Mouse (Mus musculus) hindbrain, embryonic 12.5 days (tissue): ENCODE results near the gene Kdr. TPM values are rescaled to one million over a fixed set of nuclear protein-coding genes. Genes with fewer than 3 reads are reported as not detected.

ENCODE experiments used
- ATAC-seq: fragments of 200-750 bp; cut with Nextera tagmentation; 2 replicates; pipeline ENCODE4 v1.8.0; 2017; ENCODE audit warnings: moderate TSS enrichment; ENCODE audit not compliant: low FRiP score
- H3K27ac ChIP-seq: fragments of 300-500 bp; sonication (generic); 2 replicates; pipeline ENCODE4 v1.5.1; 2016; ENCODE audit warnings: mild to moderate bottlenecking
- H3K27me3 ChIP-seq: fragments of 300-500 bp; sonication (generic); 2 replicates; pipeline ENCODE4 v1.6.1; 2016; ENCODE audit warnings: mild to moderate bottlenecking
- H3K36me3 ChIP-seq: fragments of 300-500 bp; sonication (generic); 2 replicates; pipeline ENCODE4 v1.6.1; 2016; ENCODE audit warnings: mild to moderate bottlenecking
- H3K4me1 ChIP-seq: fragments of 300-500 bp; sonication (generic); 2 replicates; pipeline ENCODE4 v1.6.1; 2016
- H3K4me2 ChIP-seq: fragments of 300-500 bp; sonication (generic); replicated peaks from 2 replicates; pipeline ENCODE4 v1.6.1; 2016; ENCODE audit warnings: mild to moderate bottlenecking
- H3K4me3 ChIP-seq: fragments of 300-500 bp; sonication (generic); 2 replicates; pipeline ENCODE4 v1.5.1; 2016; ENCODE audit warnings: mild to moderate bottlenecking
- H3K9ac ChIP-seq: fragments of 300-500 bp; sonication (generic); 2 replicates; pipeline ENCODE4 v1.6.1; 2016; ENCODE audit warnings: mild to moderate bottlenecking, moderate library complexity
- H3K9me3 ChIP-seq: fragments of 300-500 bp; sonication (generic); replicated peaks from 2 replicates; pipeline ENCODE4 v1.6.1; 2016; ENCODE audit warnings: mild to moderate bottlenecking
- WGBS: fragments of 180-500 bp; shearing (Covaris S2); methylation state at CpG from one replicate; pipeline ENCODE4 v1.1.7; 2016; 5-methylcytosine and 5-hydroxymethylcytosine counted together
- polyA plus RNA-seq: library from polyadenylated mRNA; unstranded; fragments of >200 nt; fragmentation: Nextera tagmentation; extraction: Ambion mirVana; gene quantifications from 2 replicates; pipeline ENCODE4 v1.2.1, GENCODE M21; 2016

Kdr gene
- polyA plus RNA-seq, result 31.4 and 32.0 TPM in 2 replicates

DNA sequence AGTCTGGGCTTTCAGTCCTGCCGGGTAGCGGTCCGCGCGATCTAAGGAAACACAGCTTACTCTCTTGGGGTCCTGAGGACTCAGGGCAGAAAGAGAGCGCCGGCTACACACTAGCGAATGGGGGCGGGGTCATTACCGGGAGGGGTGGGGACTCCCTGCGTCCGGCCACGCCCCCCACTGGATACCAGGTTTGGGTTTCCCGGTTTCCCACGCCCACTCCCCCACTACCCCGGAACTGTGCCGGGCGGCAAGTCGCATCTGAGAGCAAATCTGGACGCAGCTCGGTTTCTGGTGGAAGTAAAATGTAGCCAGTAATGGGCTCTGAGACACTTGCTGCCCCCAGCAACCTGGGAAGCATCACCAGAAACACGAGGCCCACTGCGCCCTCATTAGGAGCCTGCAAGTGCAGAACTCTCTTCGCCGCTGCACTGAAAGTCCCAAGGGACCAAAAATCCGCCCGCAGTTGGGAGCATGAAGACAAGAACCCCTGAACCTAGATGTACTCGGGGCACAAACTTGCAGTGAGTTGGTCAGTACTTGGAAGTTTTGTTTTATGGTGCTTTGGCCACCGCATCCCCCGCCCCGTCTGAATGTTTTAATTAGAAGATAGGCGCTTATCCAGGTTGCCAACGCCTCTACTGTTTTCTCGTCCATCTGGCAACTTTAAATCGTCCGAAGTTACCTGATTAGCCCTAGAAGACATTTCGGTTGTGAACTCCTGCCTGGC lies at the start of gene Kdr:
TSS of gene Kdr (minus strand) at position 85 of the 727 bp plus-strand sequence.
- peak; percentile 89 for ATAC-seq
- peaks cover 18% of the 10 kb centered on the region for H3K4me1 ChIP-seq
- no peaks in the 10 kb centered on the region for H3K9me3 ChIP-seq
- H3K27ac ChIP-seq, result no peak within 1 kb of the TSS
- no peaks in the 10 kb centered on the region for H3K36me3 ChIP-seq
- peak within 1 kb of the TSS; percentile 61 for H3K4me3 ChIP-seq
- H3K4me2 ChIP-seq, result peak within 1 kb of the TSS; percentile 98
- peak within 1 kb of the TSS; percentile 65 for H3K9ac ChIP-seq
- under 1% methylated on average over 37 of the region's 37 CpGs for WGBS
- peaks cover 64% of the 10 kb centered on the region for H3K27me3 ChIP-seq

DNA sequence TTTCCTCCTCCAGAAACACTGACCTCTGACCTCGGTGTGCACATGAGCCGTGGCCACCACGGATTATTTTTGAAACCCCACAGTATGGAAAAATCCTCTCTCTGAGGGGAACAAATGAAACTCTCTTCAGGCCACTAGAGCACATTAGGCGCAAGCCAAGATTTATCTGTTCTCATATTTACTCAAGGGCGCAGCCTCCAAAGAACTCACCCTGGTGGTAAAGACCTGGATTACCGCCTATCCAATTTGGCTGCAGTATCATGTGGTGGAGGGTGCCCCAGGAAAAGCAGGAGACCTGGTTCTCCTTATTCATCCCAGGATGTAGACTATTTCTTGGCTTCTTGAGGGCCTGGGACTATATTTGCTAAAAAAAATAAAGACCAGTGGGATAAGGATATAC lies 48.5 kb upstream of the Kdr start:
- Histone ChIP-seq H3K27me3 (no peaks in the 10 kb centered on the region), H3K4me1 (no peaks in the 10 kb centered on the region), H3K4me3 (no peak overlapping the region), H3K9ac (no peak overlapping the region), H3K36me3 (no peaks in the 10 kb centered on the region), H3K4me2 (no peak overlapping the region), H3K27ac (no peak overlapping the region), H3K9me3 (no peaks in the 10 kb centered on the region)
- WGBS, result 71% methylated on average over 6 of the region's 6 CpGs
- ATAC-seq, result no peak

DNA sequence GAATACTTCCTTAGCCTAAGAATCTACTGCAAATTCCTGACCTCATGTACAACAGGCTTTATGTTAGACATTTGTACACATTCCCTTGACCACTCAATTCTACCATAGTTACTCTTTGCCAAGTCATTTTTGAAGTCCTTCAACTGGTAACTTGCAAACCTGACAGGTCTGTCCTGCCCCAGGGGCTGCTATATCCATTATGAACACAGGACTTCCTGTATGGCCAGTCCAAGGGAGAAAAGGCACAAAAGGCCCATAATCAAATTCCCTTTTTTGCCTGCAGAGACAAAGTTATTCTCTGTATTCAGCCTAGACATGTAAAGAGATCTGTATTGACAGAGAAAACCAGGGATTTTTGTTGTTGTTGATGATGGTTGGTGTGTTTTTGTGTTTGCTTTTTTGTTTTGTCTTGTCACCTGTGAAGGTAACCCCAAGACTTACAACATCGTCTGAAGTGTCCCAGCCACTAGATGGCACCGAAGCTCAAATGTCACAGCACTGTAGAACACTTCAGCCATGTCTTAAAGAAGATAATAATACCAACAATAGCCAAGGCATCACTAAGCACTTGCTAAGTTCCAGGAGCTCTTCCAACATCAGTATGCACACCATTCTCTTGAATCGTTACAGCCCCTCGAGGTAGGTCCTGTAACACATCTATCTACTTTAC lies 47.9 kb upstream of the Kdr start:
- H3K9me3 ChIP-seq, result no peaks in the 10 kb centered on the region
- H3K4me3 ChIP-seq, result no peak overlapping the region
- no peak overlapping the region for H3K9ac ChIP-seq
- H3K4me2 ChIP-seq, result no peak overlapping the region
- no peaks in the 10 kb centered on the region for H3K27me3 ChIP-seq
- no peaks in the 10 kb centered on the region for H3K36me3 ChIP-seq
- no peaks in the 10 kb centered on the region for H3K4me1 ChIP-seq
- ATAC-seq, result no peak
- H3K27ac ChIP-seq, result no peak overlapping the region
- 58% methylated on average over 4 of the region's 4 CpGs for WGBS

DNA sequence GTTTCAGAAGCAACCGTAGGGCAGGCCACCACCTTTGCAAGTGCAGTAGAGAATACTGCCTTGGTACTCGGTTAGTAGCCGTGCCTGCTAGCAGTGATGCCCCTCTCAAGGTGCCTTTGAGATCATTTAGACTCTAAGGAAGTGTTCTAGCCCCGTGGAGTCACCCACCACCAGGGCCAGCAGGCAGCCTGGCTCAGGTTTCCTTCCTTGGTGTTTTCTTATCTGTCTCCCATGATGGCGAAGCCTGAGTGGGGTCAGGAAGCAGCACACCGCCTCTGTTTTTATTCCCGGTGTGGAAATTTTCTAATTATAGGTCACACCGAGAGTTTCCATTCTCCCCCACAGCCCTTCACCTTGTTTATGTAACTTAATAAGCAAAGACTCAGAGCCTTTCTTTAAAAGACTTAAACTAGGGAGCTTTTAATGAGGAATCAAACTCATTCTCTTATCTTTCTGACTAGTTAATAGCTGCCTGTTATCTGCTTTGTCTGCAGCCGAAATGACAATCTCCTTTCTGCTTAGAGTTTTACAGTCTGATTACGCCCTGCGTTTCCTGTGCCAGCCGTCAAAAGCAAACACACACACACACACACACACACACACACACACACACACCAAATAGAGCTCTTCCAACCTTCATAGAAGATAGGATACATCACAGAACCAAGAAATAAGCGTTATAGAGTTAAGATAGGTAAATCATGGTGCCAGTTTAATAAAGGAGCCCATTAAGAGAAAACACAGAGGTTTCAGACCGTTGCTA lies 44.9 kb upstream of the Kdr start:
- ATAC-seq, result no peak
- no peaks in the 10 kb centered on the region for H3K27me3 ChIP-seq
- H3K9me3 ChIP-seq, result no peaks in the 10 kb centered on the region

DNA sequence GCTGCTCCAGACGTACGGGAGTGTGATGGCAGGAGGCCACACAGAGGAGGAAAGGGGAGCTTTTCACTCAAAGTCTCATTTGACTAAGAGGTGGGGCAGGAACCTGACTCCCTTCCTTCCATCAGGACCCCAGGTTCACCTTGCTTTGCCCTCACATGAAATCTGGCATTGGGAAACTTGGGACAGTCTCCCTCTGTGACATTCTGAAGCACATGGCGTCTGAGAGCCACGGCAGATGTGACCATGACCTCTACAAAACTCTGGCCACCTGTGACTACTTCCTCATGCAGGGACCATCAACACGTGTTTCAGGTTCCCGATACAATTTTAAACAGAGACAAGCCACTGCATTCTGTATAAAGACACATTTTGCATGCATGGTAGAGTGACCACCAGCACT lies 44.2 kb upstream of the Kdr start:
- Histone ChIP-seq H3K4me2 (no peak overlapping the region), H3K27me3 (no peaks in the 10 kb centered on the region), H3K9ac (no peak overlapping the region), H3K36me3 (no peaks in the 10 kb centered on the region), H3K4me1 (no peaks in the 10 kb centered on the region), H3K9me3 (no peaks in the 10 kb centered on the region), H3K4me3 (no peak overlapping the region), H3K27ac (no peak overlapping the region)
- WGBS, result 71% methylated on average over 6 of the region's 6 CpGs
- ATAC-seq, result no peak

More for the DNA sequence above, 44.9 kb upstream of the Kdr start:
- WGBS, result 76% methylated on average over 14 of the region's 14 CpGs
- Histone ChIP-seq H3K27ac (no peak overlapping the region), H3K4me3 (no peak overlapping the region), H3K36me3 (no peaks in the 10 kb centered on the region), H3K4me1 (no peaks in the 10 kb centered on the region), H3K4me2 (no peak overlapping the region), H3K9ac (no peak overlapping the region)

DNA sequence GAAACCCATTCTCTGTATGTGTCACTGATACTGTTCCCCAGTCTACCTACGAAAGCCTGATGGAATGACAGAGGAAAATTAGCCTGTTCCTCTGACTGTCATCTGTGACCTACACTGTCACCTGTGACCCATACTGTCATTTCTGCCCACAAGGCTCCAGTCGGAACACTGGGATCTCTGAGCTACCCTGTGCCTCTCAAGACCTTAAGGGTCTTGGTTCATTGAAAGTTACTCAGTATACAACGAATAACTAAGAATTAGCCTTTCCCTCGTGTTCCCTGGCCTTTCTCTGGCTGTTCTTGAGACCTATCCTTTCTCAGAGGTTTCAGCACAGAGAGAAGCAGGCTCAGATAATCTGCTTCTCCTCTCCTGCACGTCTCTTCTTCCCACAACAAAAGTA lies 40.1 kb upstream of the Kdr start:
- no peaks in the 10 kb centered on the region for H3K4me1 ChIP-seq
- no peak overlapping the region for H3K4me2 ChIP-seq
- no peak overlapping the region for H3K9ac ChIP-seq
- no peaks in the 10 kb centered on the region for H3K27me3 ChIP-seq
- no peak overlapping the region for H3K27ac ChIP-seq
- no peaks in the 10 kb centered on the region for H3K36me3 ChIP-seq
- H3K4me3 ChIP-seq, result no peak overlapping the region
- H3K9me3 ChIP-seq, result no peaks in the 10 kb centered on the region
- ATAC-seq, result no peak
- 79% methylated on average over 5 of the region's 5 CpGs for WGBS

DNA sequence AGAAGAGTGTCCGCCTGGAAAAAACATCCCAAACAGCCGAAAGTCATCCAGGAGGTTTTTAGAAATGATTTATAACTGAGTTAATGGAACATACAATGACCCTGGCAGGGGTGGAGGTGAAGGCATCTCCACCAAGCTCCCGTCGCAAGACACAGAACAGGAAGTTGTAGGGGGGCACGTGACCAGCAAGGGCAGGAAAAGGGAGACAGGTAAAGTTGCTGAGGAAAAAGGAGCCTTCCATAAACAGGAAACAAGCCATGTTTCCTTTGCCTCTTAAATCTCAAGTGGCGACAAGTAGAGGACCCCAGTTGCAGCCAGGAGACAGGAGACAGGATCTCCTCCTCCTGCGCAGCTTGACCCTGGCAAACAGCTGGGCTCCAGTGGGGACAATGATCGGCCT lies 37.8 kb upstream of the Kdr start:
- H3K9ac ChIP-seq, result no peak overlapping the region
- H3K27me3 ChIP-seq, result no peaks in the 10 kb centered on the region
- H3K27ac ChIP-seq, result no peak overlapping the region
- H3K9me3 ChIP-seq, result no peaks in the 10 kb centered on the region
- H3K4me1 ChIP-seq, result no peaks in the 10 kb centered on the region
- H3K4me2 ChIP-seq, result no peak overlapping the region
- H3K36me3 ChIP-seq, result no peaks in the 10 kb centered on the region
- 69% methylated on average over 8 of the region's 8 CpGs for WGBS
- no peak overlapping the region for H3K4me3 ChIP-seq
- ATAC-seq, result no peak

DNA sequence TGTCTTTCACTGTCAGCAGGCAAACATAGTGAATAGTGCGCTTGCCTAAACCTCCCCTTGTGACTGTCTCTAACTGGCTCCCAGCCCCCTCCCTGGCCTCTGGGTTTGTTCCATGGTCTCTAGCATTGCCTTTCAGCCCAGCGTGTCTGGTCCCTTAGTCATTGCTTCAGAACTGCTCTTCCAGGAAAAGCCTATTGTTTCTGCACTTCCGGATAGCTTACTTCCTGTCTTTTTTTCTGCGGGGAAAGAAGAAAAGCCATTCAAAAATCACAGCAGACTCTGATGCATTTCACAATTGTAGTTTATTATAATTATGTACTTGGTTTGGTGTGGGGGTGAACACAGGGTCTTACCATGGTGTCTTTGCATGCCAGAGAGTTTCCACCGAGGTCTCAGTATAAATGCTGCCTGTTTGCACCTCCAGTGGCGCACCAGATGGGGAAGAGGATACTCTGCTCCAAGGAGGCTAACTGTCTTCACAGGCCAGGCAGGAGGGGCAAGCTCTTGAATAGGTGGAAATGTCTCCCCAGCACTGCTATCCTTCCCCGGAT lies 35.7 kb upstream of the Kdr start:
- no peak for ATAC-seq
- no peak overlapping the region for H3K4me3 ChIP-seq
- no peak overlapping the region for H3K27ac ChIP-seq
- no peaks in the 10 kb centered on the region for H3K36me3 ChIP-seq
- WGBS, result 71% methylated on average over 7 of the region's 7 CpGs
- H3K4me2 ChIP-seq, result no peak overlapping the region
- no peaks in the 10 kb centered on the region for H3K27me3 ChIP-seq
- H3K9me3 ChIP-seq, result no peaks in the 10 kb centered on the region
- H3K4me1 ChIP-seq, result no peaks in the 10 kb centered on the region
- H3K9ac ChIP-seq, result no peak overlapping the region

DNA sequence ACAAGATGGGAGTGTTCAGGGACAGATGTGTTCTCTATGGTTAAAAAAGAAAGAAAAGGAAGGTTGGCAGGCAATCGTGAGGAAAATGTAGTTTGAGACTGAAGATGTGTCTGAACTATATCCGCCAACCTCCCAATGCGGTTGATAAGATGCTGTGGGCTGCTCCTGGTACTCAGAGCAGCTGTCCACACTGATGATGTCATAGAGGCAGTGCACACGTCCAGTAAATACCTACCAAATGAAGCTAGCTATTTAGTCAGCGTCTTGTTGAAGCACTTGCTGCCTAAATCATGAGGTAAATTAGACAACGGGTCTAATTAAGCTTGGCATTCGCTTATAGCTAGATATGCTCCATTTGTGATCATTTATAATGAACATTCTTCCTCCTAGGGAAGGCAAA lies 28.1 kb upstream of the Kdr start:
- H3K27ac ChIP-seq, result no peak overlapping the region
- H3K9ac ChIP-seq, result no peak overlapping the region
- no peak for ATAC-seq
- no peak overlapping the region for H3K4me3 ChIP-seq
- no peaks in the 10 kb centered on the region for H3K36me3 ChIP-seq
- H3K4me2 ChIP-seq, result no peak overlapping the region
- 81% methylated on average over 7 of the region's 7 CpGs for WGBS
- no peaks in the 10 kb centered on the region for H3K27me3 ChIP-seq
- no peaks in the 10 kb centered on the region for H3K4me1 ChIP-seq
- no peaks in the 10 kb centered on the region for H3K9me3 ChIP-seq

DNA sequence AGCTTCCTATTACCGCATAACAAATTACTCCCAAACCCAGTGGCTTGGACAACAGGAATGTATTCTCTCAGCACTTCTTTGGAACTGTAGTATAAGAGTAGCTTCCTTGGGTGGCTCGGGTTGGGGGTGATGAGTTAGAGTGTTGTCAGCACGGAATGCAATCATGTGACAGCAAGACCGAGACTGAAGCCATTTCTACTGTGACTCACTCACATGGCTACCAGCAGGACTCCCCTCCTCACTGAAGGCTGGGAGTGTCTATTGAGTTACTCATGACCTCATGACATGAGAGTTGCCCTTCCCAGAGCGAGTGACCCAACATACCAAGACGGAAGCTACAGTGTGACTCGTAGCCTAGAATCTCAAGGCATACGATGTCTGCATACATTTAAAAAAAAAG lies 12.0 kb upstream of the Kdr start:
- no peak for ATAC-seq
- Histone ChIP-seq H3K9ac (no peak overlapping the region), H3K4me2 (no peak overlapping the region), H3K27me3 (no peaks in the 10 kb centered on the region), H3K4me3 (no peak overlapping the region), H3K27ac (no peak overlapping the region), H3K4me1 (no peaks in the 10 kb centered on the region), H3K36me3 (no peaks in the 10 kb centered on the region), H3K9me3 (no peaks in the 10 kb centered on the region)
- 82% methylated on average over 8 of the region's 8 CpGs for WGBS

DNA sequence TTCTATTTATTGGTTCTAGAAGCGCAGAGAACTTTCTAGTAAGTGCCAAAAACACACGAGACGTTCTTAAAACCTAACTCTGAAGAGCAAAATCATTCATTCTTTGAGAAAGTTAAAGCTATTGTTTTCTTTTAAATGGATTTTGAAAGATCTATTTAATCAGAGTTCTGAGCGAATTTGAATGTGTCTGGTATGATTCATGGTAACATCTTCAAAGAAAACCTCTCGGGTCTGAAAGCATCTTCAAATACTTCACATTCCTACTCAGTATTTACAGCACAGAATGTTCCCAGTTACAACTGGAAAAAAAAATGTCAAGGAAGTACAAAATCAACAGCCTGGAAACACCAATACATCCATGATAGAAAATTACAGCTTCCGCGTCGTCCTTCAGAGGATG lies 9.3 kb upstream of the Kdr start:
- H3K9me3 ChIP-seq, result no peaks in the 10 kb centered on the region
- WGBS, result 89% methylated on average over 8 of the region's 8 CpGs
- no peaks in the 10 kb centered on the region for H3K4me1 ChIP-seq
- H3K27me3 ChIP-seq, result no peaks in the 10 kb centered on the region
- H3K4me2 ChIP-seq, result no peak overlapping the region
- no peak for ATAC-seq
- no peak overlapping the region for H3K9ac ChIP-seq
- H3K4me3 ChIP-seq, result no peak overlapping the region
- H3K27ac ChIP-seq, result no peak overlapping the region
- H3K36me3 ChIP-seq, result no peaks in the 10 kb centered on the region

DNA sequence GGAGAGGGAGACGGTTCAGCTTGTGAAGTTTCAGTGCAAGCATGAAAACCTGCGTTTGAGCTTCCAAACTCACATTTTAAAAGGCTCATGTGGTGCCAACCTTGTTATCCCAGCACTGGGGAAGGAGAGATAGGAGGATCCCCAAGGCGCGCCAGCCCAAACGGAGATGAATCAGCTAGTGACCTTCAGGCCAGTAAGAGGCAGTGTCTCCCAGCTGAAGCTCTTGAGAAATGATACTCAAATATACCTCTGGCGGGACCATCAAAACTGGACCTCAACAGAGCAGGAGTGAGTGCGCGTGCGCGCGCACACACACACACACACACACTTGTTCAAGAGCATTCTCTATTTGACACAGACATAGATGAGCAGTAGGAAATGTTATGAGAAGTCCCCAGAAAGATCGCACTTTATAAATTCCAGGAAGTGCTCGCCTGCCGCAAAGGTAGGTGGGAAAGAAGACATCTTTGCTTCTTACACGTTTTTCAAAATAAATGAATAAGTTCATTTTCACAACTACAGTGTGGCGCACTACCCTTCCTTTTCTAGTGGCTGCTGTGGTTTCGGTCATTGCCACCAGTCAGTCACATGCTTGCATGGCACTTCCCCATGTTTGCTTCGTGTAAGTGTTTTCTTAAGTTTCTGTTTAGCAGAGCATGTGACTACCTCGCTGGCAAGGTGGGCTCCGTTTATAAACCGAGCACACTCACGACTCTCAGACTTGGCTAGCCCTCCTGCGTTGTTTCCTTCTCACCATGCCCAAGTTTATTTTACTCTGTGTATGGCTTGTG lies 2.5 kb upstream of the Kdr start:
- ATAC-seq, result no peak
- no peak overlapping the region for H3K27ac ChIP-seq
- peaks cover 54% of the 10 kb centered on the region for H3K27me3 ChIP-seq
- H3K9ac ChIP-seq, result no peak overlapping the region
- WGBS, result 68% methylated on average over 23 of the region's 23 CpGs
- H3K4me3 ChIP-seq, result no peak overlapping the region
- H3K36me3 ChIP-seq, result no peaks in the 10 kb centered on the region
- no peaks in the 10 kb centered on the region for H3K9me3 ChIP-seq
- H3K4me1 ChIP-seq, result peaks cover 18% of the 10 kb centered on the region
- H3K4me2 ChIP-seq, result no peak overlapping the region
